In genomic region chr2:119289014-119289416, GRCm38 (mm10) we compare ENCODE assay signal across 8 mouse cellular contexts. TPM values are rescaled to one million over a fixed set of nuclear protein-coding genes. Genes with fewer than 3 reads are reported as not detected.
A peak's percentile ranks its signal among the peaks of the same experiment; 100 is the strongest.
DNase-seq lines count a peak whose midpoint lies in the region; ATAC-seq and TF ChIP-seq lines count a peak whose summit lies in the region.

No protein-coding gene starts in this region.

- peak overlapping the region; percentile 82 to 92 for H3K4me3 ChIP-seq in ES-E14 (ENCODE audit: insufficient read depth in 1 of 2, low read depth in 1 of 2, low read length in 2 of 2, poor library complexity in 1 of 2, severe bottlenecking in 1 of 2)
- peak overlapping the region; percentile 78 for H3K4me3 ChIP-seq in forebrain, embryonic 16.5 days (replicated peaks; ENCODE audit: low read length)
- peak overlapping the region; percentile 64 for H3K4me3 ChIP-seq in limb, embryonic 15.5 days
- peak overlapping the region; percentile 59 for H3K4me3 ChIP-seq in neural tube, embryonic 12.5 days

- in situ Hi-C loops in ES-E14 (cut with MboI; ENCODE audit: low sequenced_read_pairs in 2 of 2, unreplicated experiment in 2 of 2): no loop called here

- H3K9me3 ChIP-seq in ES-E14 (ENCODE audit: control insufficient read depth, insufficient read depth, low read depth, low read length): no peaks in the 10 kb centered on the region
- no peaks in the 10 kb centered on the region for H3K9me3 ChIP-seq in forebrain, embryonic 16.5 days (ENCODE audit: control insufficient read depth, low read length)
- H3K9me3 ChIP-seq in limb, embryonic 15.5 days: no peaks in the 10 kb centered on the region
- H3K9me3 ChIP-seq in neural tube, embryonic 12.5 days: no peaks in the 10 kb centered on the region

- peak overlapping the region; percentile 92 for H3K9ac ChIP-seq in ES-E14 (ENCODE audit: insufficient read depth, low read depth, low read length, poor library complexity, severe bottlenecking)
- peak overlapping the region; percentile 80 for H3K9ac ChIP-seq in forebrain, embryonic 16.5 days (replicated peaks; ENCODE audit: low read depth, low read length)
- peak overlapping the region; percentile 74 for H3K9ac ChIP-seq in limb, embryonic 15.5 days
- H3K9ac ChIP-seq in neural tube, embryonic 12.5 days: peak overlapping the region; percentile 74

- H3K27me3 ChIP-seq in forebrain, embryonic 16.5 days (replicated peaks; ENCODE audit: control insufficient read depth, insufficient read depth, low read length): no peaks in the 10 kb centered on the region
- no peaks in the 10 kb centered on the region for H3K27me3 ChIP-seq in limb, embryonic 15.5 days
- H3K27me3 ChIP-seq in neural tube, embryonic 12.5 days (replicated peaks): no peaks in the 10 kb centered on the region

- peak overlapping the region; percentile 83 for H3K4me2 ChIP-seq in forebrain, embryonic 16.5 days (ENCODE audit: low read length)
- H3K4me2 ChIP-seq in limb, embryonic 15.5 days: peak overlapping the region; percentile 82
- peak overlapping the region; percentile 63 for H3K4me2 ChIP-seq in neural tube, embryonic 12.5 days (replicated peaks)

- WGBS in forebrain, embryonic 16.5 days: under 1% methylated on average over 11 of the region's 11 CpGs
- 3% methylated on average over 11 of the region's 11 CpGs for whole genome bisulfite sequencing in limb, embryonic 15.5 days
- whole genome bisulfite sequencing in neural tube, embryonic 12.5 days: 4% methylated on average over 11 of the region's 11 CpGs

- DNase-seq in embryo, embryonic 11 days: peak; percentile 26
- no peak for DNase-seq in embryo, embryonic 9.5 days (ENCODE audit: extremely low spot score)
- DNase-seq in ES-E14 (ENCODE audit: low read depth, low spot score): no peak
- DNase-seq in ovary, postnatal 14 days (ENCODE audit: low spot score): no peak
- DNase-seq in layer of hippocampus, postnatal 14 days (ENCODE audit: low spot score in 2 of 2): no peak

- H3K27ac ChIP-seq in ES-E14 (ENCODE audit: insufficient read depth, low read depth, low read length, poor library complexity, severe bottlenecking): peak overlapping the region; percentile 14
- no peak overlapping the region; the same call in 1 of the 2 replicates for H3K27ac ChIP-seq in forebrain, embryonic 16.5 days (ENCODE audit: low read length)
- H3K27ac ChIP-seq in limb, embryonic 15.5 days: peak overlapping the region; percentile 58
- no peak overlapping the region for H3K27ac ChIP-seq in neural tube, embryonic 12.5 days

- peaks cover 0 to 15% of the 10 kb centered on the region in 2 experiments; a peak in 1 of 4 replicates for H3K4me1 ChIP-seq in ES-E14 (ENCODE audit: control insufficient read depth in 2 of 2, insufficient read depth in 2 of 2, low read length in 2 of 2, poor library complexity in 1 of 2)
- peaks cover 17% of the 10 kb centered on the region for H3K4me1 ChIP-seq in forebrain, embryonic 16.5 days (replicated peaks; ENCODE audit: control insufficient read depth, insufficient read depth, low read length)
- H3K4me1 ChIP-seq in limb, embryonic 15.5 days: peaks cover 18% of the 10 kb centered on the region
- peaks cover 12% of the 10 kb centered on the region for H3K4me1 ChIP-seq in neural tube, embryonic 12.5 days

- ATAC-seq in forebrain, embryonic 16.5 days: peak; percentile 29
- no peak; the same call in 1 of the 2 replicates for ATAC-seq in limb, embryonic 15.5 days (ENCODE audit: insufficient number of reproducible peaks, low FRiP score, low TSS enrichment, low read depth)
- ATAC-seq in neural tube, embryonic 12.5 days (ENCODE audit: low FRiP score, low read depth): peak; percentile 30; the same call in 1 of the 2 replicates

- peaks cover 10% of the 10 kb centered on the region; the same call in 1 of the 2 replicates for H3K36me3 ChIP-seq in ES-E14 (ENCODE audit: control insufficient read depth, insufficient read depth, low read length, poor library complexity, severe bottlenecking)
- H3K36me3 ChIP-seq in forebrain, embryonic 16.5 days (ENCODE audit: control insufficient read depth, insufficient read depth): peaks cover 2% of the 10 kb centered on the region; the same call in 1 of the 2 replicates
- H3K36me3 ChIP-seq in limb, embryonic 15.5 days: peaks cover 40% of the 10 kb centered on the region
- H3K36me3 ChIP-seq in neural tube, embryonic 12.5 days: peaks cover 30% of the 10 kb centered on the region

TF ChIP-seq in ES-E14, 5 proteins besides CTCF, POLR2A, EP300 and RAD21:
- TF ChIP-seq ZNF384 (IDR thresholded peaks at IDR 0.05; ENCODE audit: low read depth, low read length) (no peak), HCFC1 (IDR thresholded peaks at IDR 0.05; ENCODE audit: borderline replicate concordance, insufficient read depth, low read length) (no peak), ZC3H11A (IDR thresholded peaks at IDR 0.05; ENCODE audit: borderline replicate concordance, low read depth, low read length) (no peak), CHD2 (IDR thresholded peaks at IDR 0.05; ENCODE audit: low read depth, low read length) (no peak), MAFK (IDR thresholded peaks at IDR 0.05; ENCODE audit: insufficient read depth, low read depth, low read length) (no peak)

RNA-seq across cellular contexts. Expression of gene Vps18, which starts 0.5 kb away (rescaled TPM):
- total RNA-seq in ES-E14 (2012; rRNA removed): 17.0 and 17.8 TPM in 2 replicates
- polyA plus RNA-seq in forebrain, embryonic 16.5 days (2015; fragmentation: Nextera tagmentation; extraction: Ambion mirVana): 32.5 and 33.6 TPM in 2 replicates
- 17.6 and 19.5 TPM in 2 replicates for polyA plus RNA-seq in limb, embryonic 15.5 days (2015; fragmentation: Nextera tagmentation; extraction: Ambion mirVana)
- 26.6 TPM in 2 replicates for polyA plus RNA-seq in neural tube, embryonic 12.5 days (2016; fragmentation: Nextera tagmentation; extraction: Ambion mirVana)
- total RNA-seq in layer of hippocampus, postnatal 14 days (2021): 10 to 100 TPM; 34.0 to 34.3 TPM

RNA-seq across cellular contexts. Expression of gene Rhov, which starts 17.9 kb away (rescaled TPM):
- total RNA-seq in ES-E14 (2012; rRNA removed): 1.8 and 1.9 TPM in 2 replicates
- polyA plus RNA-seq in forebrain, embryonic 16.5 days (2015; fragmentation: Nextera tagmentation; extraction: Ambion mirVana): 24.8 and 31.8 TPM in 2 replicates
- polyA plus RNA-seq in limb, embryonic 15.5 days (2015; fragmentation: Nextera tagmentation; extraction: Ambion mirVana): 36.8 and 38.6 TPM in 2 replicates
- 8.4 and 9.3 TPM in 2 replicates for polyA plus RNA-seq in neural tube, embryonic 12.5 days (2016; fragmentation: Nextera tagmentation; extraction: Ambion mirVana)
- 1 to 10 TPM; 9.4 to 9.6 TPM for total RNA-seq in layer of hippocampus, postnatal 14 days (2021)

RNA-seq across cellular contexts. Expression of gene Dll4, which starts 36.6 kb away (rescaled TPM):
- total RNA-seq in ES-E14 (2012; rRNA removed): 0.27 and 0.42 TPM in 2 replicates
- polyA plus RNA-seq in forebrain, embryonic 16.5 days (2015; fragmentation: Nextera tagmentation; extraction: Ambion mirVana): 4.8 and 5.5 TPM in 2 replicates
- 6.7 and 7.3 TPM in 2 replicates for polyA plus RNA-seq in limb, embryonic 15.5 days (2015; fragmentation: Nextera tagmentation; extraction: Ambion mirVana)
- polyA plus RNA-seq in neural tube, embryonic 12.5 days (2016; fragmentation: Nextera tagmentation; extraction: Ambion mirVana): 5.0 and 6.0 TPM in 2 replicates
- 1 to 10 TPM; 5.6 to 6.3 TPM for total RNA-seq in layer of hippocampus, postnatal 14 days (2021)

RNA-seq across cellular contexts. Expression of gene Spint1, which starts 51.9 kb away (rescaled TPM):
- total RNA-seq in ES-E14 (2012; rRNA removed): 80.3 and 167 TPM in 2 replicates
- 0.44 and 0.57 TPM in 2 replicates for polyA plus RNA-seq in forebrain, embryonic 16.5 days (2015; fragmentation: Nextera tagmentation; extraction: Ambion mirVana)
- polyA plus RNA-seq in limb, embryonic 15.5 days (2015; fragmentation: Nextera tagmentation; extraction: Ambion mirVana): 27.6 and 30.9 TPM in 2 replicates
- 1.2 and 1.7 TPM in 2 replicates for polyA plus RNA-seq in neural tube, embryonic 12.5 days (2016; fragmentation: Nextera tagmentation; extraction: Ambion mirVana)
- total RNA-seq in layer of hippocampus, postnatal 14 days (2021): under 1 TPM; 0.64 to 0.88 TPM

RNA-seq across cellular contexts. Expression of gene Ppp1r14d, which starts 59.3 kb away (rescaled TPM):
- 0.95 and 1.6 TPM in 2 replicates for total RNA-seq in ES-E14 (2012; rRNA removed)
- polyA plus RNA-seq in forebrain, embryonic 16.5 days (2015; fragmentation: Nextera tagmentation; extraction: Ambion mirVana): not detected in 2 replicates
- 0.24 TPM in 1 of 2 replicates, not detected in the other for polyA plus RNA-seq in limb, embryonic 15.5 days (2015; fragmentation: Nextera tagmentation; extraction: Ambion mirVana)
- polyA plus RNA-seq in neural tube, embryonic 12.5 days (2016; fragmentation: Nextera tagmentation; extraction: Ambion mirVana): not detected in 2 replicates
- total RNA-seq in layer of hippocampus, postnatal 14 days (2021): not detected

Comparison
In these comparisons a context has a peak if more than half of its experiments do, and no peak if none do; other contexts are left out.
1. H3K27ac ChIP-seq: peak in ES-E14 (single experiment) and limb, embryonic 15.5 days (single experiment); none in forebrain, embryonic 16.5 days (single experiment) and neural tube, embryonic 12.5 days (single experiment).
2. Peak in every context shown above with its lines, with median percentiles within 50 percentile points of each other: H3K4me3 ChIP-seq, H3K9ac ChIP-seq and H3K4me2 ChIP-seq.